Mouse (Mus musculus) urinary bladder, postnatal 14 days (tissue): ENCODE measurements around the gene Paqr5.

ENCODE experiments used
- DNase-seq: peaks from one replicate; pipeline ENCODE4 v3.0.0; 2021; ENCODE audit warnings: low spot score

Paqr5 gene

DNA sequence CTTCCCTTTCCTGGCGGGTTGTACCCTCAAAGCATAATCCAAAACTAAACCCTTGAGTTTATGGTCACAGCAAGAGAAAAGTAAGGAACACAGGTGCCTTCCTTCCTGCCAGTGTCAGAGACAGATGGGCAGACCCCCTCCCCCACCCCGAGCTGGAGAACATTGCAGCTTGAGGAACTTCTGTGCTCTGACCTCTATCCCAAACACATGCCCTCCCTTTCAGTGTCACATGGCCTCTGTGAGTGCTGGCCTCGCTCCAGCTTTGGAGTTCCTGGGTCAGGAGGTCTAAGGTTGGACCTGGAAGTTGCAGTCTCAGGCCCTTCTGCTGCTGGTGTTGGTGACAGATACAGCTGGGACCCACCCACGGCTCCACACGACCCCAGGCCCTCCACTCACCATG is 65.9 kb downstream of the Paqr5 start:
- DNase-seq = peak; percentile 71

- DNase-seq = peak; percentile 73
These were observed 66.6 kb downstream of the Paqr5 start for GRCm38 (mm10) chr9:61959921-61960569.

DNA sequence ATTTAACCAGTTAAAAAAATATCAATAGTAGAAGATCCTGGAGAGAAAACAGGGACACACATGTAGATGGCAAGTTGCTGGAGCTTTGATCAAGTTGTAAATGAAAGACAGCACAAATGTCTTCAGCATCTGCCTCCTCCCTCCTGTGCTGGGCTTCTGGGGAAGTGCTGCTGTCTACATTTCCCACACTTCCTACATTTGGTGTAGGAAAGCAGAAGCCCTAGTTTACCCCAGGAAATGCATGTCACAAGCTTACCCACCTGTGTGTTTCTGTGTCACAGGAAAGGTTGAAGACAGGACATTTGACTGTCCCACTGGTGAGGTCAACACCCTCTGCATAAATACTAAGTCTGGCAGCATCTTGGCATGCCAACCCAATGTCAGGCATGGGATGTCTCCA is 71.9 kb downstream of the Paqr5 start:
- no peak for DNase-seq

DNA sequence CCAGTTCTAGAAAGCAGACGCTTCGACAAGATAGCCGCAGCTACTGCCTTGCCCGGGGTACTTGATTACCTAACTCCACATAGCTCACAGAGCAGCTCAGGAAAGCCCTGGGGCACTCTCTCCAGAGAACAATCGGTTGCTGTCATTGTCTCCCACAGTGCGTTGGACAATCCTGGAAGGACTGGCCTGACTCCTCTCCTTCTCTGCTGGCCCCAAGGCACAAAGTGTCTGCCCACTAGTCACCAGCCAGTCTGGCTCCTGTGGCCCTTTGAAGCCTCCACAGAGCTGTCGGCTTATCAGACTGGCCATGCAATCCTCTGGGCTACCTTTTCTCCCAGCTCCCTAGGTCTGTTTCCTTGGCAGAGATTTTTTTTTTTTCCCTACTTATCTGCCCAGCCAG is 74.4 kb downstream of the Paqr5 start:
- DNase-seq = peak; percentile 19

DNA sequence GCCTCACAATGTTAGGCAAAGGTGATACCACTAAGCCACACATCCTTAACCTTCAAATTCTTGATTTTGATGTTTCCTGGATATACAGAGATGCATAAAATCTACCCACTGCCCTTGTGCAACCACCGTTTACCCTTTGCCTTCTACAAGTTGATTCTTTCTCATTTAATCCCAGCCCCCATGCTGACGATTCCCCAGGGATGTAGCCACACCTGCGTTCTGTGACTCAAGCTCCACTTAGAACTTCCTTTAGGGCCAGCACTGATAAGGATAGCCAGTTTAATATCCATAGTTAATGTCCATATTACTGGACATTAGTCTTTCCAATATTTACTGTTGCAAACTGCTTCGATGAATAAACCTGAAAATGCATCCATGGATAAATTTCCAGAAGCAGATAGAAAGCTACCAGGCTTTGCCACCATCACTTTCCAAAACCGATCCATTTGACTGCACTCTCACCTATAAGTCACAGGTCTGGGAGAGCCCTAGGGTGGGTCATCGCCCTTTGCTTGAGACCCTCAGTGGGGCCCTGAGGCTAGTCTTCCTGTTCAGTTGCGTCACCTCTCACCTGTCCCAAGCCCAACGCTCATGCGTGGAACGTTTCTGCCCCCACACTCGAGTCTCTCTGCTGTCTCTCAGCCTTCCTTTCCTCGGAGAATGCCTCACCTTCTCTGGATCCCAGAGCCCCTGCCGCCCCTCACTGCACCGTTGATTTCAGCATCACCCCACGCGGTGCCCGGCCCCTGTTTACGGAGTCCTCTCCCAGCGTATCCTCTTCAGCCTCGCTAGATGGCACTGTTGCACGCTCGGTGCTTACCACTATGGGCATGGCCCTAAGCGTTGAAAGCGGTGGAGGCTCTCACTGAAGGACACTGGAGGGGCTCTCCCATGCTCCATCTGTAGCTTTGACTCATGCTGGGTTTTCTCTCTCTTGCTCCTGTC is 79.0 kb downstream of the Paqr5 start:
- DNase-seq = peak; percentile 79

DNA sequence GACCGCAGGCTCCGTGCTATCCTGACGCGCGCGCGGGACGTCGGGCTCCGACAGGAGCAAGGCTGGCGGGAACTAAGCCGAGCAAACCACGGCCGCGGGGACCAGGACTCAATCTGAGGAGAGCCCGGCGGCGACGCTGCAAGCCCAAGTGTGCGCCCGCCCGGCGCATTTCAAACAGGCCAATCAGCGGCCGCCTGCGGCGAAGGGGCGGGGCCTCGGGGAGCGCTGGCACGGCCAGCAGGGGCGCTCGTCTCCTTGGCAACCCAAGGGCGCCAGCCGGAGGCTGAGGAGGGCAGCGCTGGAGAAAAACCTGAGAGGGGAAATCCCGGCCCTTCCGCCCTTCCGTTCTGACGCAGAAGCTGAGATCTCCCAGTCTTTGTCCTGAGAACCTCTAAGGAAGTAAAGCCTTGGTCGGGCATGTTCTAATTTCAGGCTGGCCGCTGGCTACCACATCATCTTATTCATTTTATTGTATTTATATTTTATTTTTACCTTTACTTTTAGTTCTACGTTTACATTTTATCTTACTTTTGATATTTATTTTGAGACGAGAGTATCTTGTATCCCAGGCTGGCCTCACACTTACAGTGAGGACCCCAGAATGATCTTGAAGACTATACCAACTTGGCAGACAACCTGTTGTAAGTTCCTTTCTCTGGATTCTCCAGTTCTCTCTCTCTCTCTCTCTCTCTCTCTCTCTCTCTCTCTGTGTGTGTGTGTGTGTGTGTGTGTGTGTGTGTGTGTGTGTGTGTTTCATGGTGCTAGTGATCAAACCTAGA is 79.8 kb downstream of the Paqr5 start, which contains the start of gene Kif23:
Gene Kif23, minus strand, starts transcription at position 152 of the 779 bp plus-strand sequence.
- peak; percentile 96 for DNase-seq

DNA sequence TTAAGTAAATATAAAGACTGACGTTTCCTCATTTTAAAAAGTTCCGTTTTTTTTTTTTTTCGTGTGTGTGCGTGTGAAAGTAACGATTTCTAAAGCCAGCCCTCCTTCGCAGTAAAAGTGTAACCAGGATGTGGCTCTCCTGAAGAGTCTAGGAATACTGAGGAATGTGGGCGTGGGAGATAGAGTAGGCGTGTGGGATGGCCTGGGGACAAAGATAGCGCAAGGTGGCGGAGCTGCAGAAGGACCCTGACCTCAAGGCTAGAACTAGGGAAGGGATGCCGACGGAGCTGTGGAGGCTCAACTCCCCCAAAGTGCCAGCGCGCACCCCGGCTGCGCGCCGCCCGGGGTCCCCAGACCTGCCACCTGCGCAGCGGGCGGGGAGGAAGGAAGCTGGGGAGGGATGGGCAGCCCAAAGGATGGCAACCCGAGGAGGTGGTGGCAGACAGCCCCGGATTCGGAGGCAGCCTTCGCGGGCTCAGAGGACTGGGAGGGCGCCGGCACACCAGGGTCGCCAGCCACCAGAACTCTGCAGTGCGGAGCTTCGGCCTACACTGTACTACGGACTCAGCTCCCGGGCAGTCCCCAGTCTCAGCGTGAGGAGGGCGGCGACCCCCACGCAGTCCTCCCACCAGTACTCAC is 80.6 kb downstream of the Paqr5 start:
- peak; percentile 21 for DNase-seq

- DNase-seq = no peak
These were observed 85.6 kb downstream of the Paqr5 start for GRCm38 (mm10) chr9:61941054-61941453.

GRCm38 (mm10) chr9:61933333-61933732 is 93.3 kb downstream of the Paqr5 start:
- no peak for DNase-seq

- DNase-seq = no peak
These were observed 94.6 kb downstream of the Paqr5 start for GRCm38 (mm10) chr9:61932009-61932408.

- DNase-seq = no peak
These were observed 101.5 kb downstream of the Paqr5 start for GRCm38 (mm10) chr9:61925086-61925660.

- no peak for DNase-seq
These were observed 106.3 kb downstream of the Paqr5 start for GRCm38 (mm10) chr9:61920331-61920730.

- DNase-seq = no peak
These were observed 107.2 kb downstream of the Paqr5 start for GRCm38 (mm10) chr9:61919464-61919863.

DNA sequence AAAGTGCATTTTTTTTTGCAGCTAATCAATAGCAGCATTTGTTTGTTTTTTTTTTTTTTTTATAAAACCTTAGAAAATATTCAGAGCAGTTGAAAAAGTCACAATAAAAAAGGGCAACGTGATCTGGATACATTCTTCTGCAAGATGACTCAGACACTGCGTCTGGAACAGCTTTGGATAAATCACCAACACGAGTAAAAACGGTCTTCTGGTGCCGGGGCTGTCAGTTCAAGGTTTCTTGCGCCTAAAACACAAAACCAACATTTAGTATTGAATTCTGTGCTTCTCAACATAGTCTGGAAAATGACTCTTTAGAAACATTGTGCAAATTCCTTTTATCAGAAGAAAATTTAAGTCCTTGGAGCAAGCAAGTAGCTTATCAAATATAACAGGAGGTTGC is 109.2 kb downstream of the Paqr5 start:
- no peak for DNase-seq

DNA sequence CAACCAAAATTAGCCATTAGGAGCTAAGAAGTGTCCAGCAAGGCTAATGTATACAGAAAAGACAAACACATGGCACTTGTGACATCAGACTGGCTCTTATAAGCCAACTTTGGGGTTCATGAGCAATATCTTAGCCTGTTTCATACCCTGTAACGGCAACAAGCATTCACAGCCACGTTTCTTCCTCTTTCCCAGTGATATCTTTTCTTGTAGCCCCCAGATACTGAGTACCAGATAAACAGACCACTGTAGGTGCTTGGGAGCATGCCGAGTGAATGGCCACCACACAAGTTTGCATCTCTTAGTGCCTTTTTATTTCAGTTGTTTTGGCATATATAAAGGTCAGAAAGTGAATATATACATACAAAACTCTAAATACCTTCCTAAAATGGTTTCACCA is 109.7 kb downstream of the Paqr5 start:
- DNase-seq = no peak

DNA sequence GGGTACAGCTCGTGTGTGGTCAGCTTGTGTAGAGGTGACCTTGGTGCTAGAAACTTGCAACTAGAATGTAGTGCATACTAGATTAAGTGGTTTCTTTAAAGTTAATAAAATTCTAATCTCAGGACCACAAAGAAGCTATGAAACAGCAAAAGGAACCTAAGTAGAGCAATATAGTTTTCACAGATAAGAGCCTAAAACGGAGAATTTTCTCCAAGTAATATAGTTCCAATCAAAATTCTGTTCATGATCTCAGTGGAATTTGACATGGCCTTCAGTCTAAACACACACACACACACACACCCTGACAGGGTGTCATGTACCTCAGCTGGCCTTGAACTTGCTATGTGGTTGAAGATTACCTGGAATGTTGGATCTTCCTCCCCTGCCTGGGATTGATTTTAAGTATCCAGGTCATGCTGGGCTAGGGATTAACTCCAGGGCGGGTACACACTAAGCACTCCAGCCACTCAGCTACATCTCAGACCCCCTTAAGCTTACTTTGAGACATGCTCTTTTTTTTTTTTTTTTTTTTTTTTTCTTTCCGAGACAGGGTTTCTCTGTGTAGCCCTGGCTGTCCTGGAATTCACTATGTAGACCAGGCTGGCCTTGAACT is 111.2 kb downstream of the Paqr5 start:
- no peak for DNase-seq

DNA sequence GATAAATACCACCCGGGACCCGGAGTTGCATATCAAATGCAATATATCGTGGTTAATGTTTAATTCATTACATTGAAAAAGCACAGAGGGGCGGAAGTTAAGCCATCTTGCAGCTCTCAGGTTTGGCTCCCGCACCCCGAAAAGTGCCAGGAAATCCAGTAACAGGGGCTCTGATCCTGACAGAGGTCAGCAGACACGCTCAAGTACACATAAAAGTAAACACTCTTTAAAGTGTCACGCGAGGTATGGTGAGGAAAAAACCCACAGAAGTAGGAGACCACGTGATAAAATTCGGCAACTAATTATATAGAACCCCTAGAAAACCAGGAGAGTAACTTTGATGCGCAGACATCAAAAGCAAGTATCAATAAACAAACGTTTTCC is 111.7 kb downstream of the Paqr5 start:
- DNase-seq = no peak

DNA sequence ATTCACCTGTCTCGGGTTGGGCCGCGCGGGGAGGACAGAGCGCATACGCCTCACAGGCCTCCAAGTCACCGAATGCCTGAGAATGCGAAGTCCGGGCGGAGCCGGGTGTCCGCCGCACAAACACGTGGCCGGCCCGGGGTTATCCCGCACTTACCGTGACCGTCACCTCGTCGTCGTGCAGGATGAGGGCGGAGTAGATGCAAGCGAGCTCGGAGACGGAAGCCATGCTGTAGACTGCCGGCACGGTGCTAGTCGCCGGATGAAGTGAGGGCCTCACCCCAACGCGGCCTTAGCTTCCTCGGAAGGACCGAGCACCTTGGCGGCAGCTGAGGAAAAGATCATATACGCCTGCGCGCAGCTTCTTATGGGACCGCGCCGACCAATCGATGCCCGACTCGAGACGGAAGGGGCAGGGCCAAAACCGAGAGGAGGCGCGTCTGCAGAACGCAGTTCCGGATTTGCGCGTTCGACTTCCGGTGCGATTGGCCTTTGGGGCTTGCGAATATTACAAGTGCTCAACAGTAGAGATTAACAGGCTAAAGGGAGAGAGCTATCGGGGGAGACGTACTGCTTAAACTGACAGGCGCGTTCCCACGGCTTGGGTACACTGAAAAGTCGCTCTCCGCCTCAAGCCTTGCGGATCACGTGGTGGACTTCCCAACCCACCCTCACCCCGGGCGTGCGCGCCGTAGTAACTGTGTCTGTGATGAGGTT is 112.3 kb downstream of the Paqr5 start, which contains the start of gene Rplp1:
Gene Rplp1, minus strand, starts transcription at position 340 of the 714 bp plus-strand sequence.
- DNase-seq = peak; percentile 97

DNA sequence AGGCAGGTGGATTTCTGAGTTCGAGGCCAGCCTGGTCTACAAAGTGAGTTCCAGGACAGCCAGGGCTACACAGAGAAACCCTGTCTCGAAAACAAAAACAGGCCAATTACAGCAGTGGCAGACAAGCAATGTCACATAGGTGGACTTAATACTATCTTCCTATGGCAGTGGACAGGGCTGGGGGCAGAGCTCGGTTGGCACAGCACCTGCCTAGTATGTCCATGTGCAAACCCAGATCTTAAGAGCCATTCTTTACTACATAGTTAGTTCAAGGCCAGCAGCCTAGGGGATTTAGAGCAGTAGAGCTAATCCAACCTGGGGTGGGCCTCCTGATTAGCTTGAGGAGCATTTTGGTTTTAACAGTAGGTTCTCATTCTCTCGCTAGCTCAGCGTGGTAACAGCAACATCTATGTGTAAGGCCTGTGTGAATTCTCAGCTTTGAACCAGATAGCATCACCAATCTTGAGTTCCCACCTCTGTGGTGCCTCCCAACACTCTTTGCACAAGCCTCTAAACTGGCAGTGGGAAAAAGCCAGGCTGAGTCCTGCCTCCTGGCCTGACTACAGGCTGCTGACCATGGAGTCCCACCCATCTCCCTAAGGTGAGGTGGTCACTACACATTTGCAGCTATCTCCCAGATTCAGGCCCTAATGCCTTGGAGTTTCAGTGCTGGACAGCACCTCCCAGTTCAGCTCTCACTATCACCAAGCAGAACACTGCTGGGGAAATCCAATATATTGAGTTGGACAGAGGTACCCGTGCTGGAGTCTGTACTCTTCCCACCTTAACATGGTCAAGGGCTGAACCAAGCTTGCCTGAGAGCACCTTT is 115.1 kb downstream of the Paqr5 start:
- no peak for DNase-seq
